Mouse (Mus musculus): ENCODE measurements around the gene Aprt.

Gene Aprt

GRCm38 (mm10) chr8:122526526-122527170 is 50.1 kb downstream of the Aprt start:
- no peak for DNase-seq

GRCm38 (mm10) chr8:122526084-122526483 is 50.6 kb downstream of the Aprt start:
- no peak for DNase-seq

GRCm38 (mm10) chr8:122525004-122525403 is 51.7 kb downstream of the Aprt start:
- no peak for DNase-seq
